Mouse (Mus musculus) olfactory bulb, adult 2 months (tissue): Measurements from ENCODE around the gene Kcnj12.

ENCODE experiments used
- CTCF ChIP-seq: fragments of 200-500 bp; IDR thresholded peaks from 2 replicates; pipeline ENCODE4 v1.5.1; 2012; ENCODE audit warnings: low read depth, mild to moderate bottlenecking, low read length, moderate library complexity; ENCODE audit not compliant: insufficient read depth
- POLR2A ChIP-seq: fragments of 200-500 bp; IDR thresholded peaks from 2 replicates; pipeline ENCODE4 v1.6.1; 2012; ENCODE audit warnings: mild to moderate bottlenecking, low read depth, low read length, moderate library complexity; ENCODE audit not compliant: insufficient read depth

DNA sequence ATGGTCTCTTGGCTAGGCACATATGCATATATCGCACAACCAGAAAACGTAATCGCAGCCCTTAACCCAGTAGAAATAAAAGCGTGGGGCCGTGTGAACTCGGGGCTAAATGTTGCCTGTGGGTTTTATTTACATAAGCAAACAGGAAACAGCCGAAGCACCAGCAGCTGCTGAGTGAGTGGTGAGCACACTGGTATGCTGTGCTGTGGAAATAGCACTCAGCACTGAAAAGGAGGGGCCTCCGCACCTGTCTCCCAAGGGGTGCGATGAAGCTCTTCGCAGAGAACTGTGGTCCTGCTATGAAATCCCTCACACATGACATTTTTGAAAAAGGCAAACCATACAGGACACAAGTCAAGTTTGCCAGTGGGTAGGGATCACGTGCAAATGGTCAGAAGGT, 47.3 kb upstream of the Kcnj12 start:
- TF ChIP-seq CTCF (no peak), POLR2A (no peak)
